Mouse (Mus musculus) midbrain, embryonic 10.5 days (tissue): Measurements from ENCODE around the gene Entpd4b. TPM values are rescaled to one million over a fixed set of nuclear protein-coding genes. Genes with fewer than 3 reads are reported as not detected.
"Not testable (repeated sequence)": the region's sequence is repeated elsewhere in the genome, so short reads cannot be mapped to it uniquely, and the experiment has no call there.

Experiments used
- DNase-seq: peaks from one replicate; pipeline ENCODE4 v3.0.0-alpha.2; 2017; ENCODE audit warnings: low spot score
- H3K27ac ChIP-seq: fragments of 300-500 bp; sonication (generic); replicated peaks from 2 replicates; pipeline ENCODE4 v1.5.1; 2016; ENCODE audit warnings: mild to moderate bottlenecking
- H3K27me3 ChIP-seq: fragments of 300-500 bp; sonication (generic); 2 replicates; pipeline ENCODE4 v1.6.1; 2016; ENCODE audit warnings: low read depth, mild to moderate bottlenecking; ENCODE audit not compliant: poor library complexity, severe bottlenecking
- H3K36me3 ChIP-seq: fragments of 300-500 bp; sonication (generic); 2 replicates; pipeline ENCODE4 v1.6.1; 2016; ENCODE audit warnings: mild to moderate bottlenecking, moderate library complexity
- H3K4me1 ChIP-seq: fragments of 300-500 bp; sonication (generic); 2 replicates; pipeline ENCODE4 v1.6.1; 2016
- H3K4me3 ChIP-seq: fragments of 300-500 bp; sonication (generic); 2 replicates; pipeline ENCODE4 v1.5.1; 2016; ENCODE audit warnings: mild to moderate bottlenecking, moderate library complexity
- H3K9me3 ChIP-seq: fragments of 300-500 bp; sonication (generic); replicated peaks from 2 replicates; pipeline ENCODE4 v1.6.1; 2016; ENCODE audit warnings: mild to moderate bottlenecking
- WGBS: fragments of 180-500 bp; shearing (Covaris S2); methylation state at CpG from one replicate; pipeline ENCODE4 v1.1.7; 2016; 5-methylcytosine and 5-hydroxymethylcytosine counted together
- polyA plus RNA-seq: library from polyadenylated mRNA; unstranded; fragments of >200 nt; fragmentation: Nextera tagmentation; extraction: Ambion mirVana; gene quantifications from 2 replicates; pipeline ENCODE4 v1.2.1, GENCODE M21; 2016

Entpd4b gene
- polyA plus RNA-seq, 1 experiment from 2014 or later = 8.4 TPM

- no CpG with 5 or more reads among the region's 14 CpGs for WGBS
- H3K36me3 ChIP-seq, DNase-seq, H3K27me3 ChIP-seq, H3K27ac ChIP-seq, H3K4me1 ChIP-seq, H3K4me3 ChIP-seq, H3K9me3 ChIP-seq: not testable (repeated sequence)
Observed at GRCm38 (mm10) chr14:69557550-69557949, 2.3 kb downstream of the Entpd4b start.

Other genes with a start within 250 kb of the Entpd4b start
- not detected in 2 replicates for gene Gm16867, start 52.1 kb upstream of the Entpd4b start, polyA plus RNA-seq
- not detected in 2 replicates for gene Gm27179, start 42.9 kb upstream of the Entpd4b start, polyA plus RNA-seq